Mouse (Mus musculus): ENCODE data around the gene Rnf141. TPM values are rescaled to one million over a fixed set of nuclear protein-coding genes. Genes with fewer than 3 reads are reported as not detected.
A peak's percentile ranks its signal among the peaks of the same experiment; 100 is the strongest.

Rnf141 gene
- total RNA-seq (2014; rRNA removed; ENCODE audit: low replicate concordance) (59.9 and 144 TPM in 2 replicates), polyA plus RNA-seq (2015; fragmentation: Nextera tagmentation; extraction: Ambion mirVana) (22.7 and 26.4 TPM in 2 replicates)

DNA sequence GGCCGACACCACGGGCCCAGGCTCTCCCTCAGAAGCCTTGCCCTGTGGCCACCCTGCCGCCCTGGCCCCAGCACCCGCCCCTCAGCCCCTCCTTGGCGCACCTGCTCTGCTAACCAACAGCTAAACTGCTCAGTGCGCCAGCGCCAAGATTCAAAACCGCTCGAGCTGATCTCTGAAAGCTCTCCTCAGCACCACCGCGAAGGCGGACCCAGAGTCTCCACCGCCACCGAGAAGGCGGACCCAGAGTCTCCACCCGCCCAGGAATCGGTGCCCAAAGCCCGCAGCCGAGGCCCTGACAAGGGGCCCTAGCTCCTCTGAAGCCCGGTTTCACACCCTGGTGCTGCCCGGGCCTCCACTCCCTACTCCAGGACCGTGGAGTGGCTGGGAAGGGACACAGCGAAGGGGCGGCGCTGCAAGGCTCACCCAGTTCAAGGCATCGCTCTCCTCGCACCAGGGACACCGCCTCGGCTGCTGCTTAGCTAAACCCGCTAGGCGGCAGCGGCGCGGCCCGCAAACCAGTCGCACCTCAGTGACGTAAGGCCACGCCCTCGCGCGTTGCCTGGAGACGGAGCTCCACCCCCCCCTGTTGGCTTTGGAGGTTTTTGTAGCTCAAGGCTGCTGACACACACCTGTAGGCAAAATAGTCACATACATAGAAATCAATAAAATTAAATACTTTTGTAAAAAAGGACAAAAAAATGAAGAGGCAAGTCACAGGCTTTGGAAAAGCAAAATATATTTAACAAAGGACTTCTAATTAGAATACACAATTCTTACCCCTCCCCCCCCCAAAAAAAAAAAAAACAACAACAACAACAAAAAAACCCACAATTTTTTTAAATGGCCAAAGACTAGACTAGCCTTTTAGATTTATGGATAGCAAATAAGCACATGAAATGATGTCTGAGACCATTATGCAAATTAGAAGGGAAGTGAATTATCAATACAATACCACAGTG is at the start of gene Rnf141:
TSS of gene Rnf141 (minus strand) at position 542 of the 959 bp plus-strand sequence.
- under 1% methylated on average over 42 of the region's 42 CpGs for WGBS
- TF ChIP-seq CTCF (IDR thresholded peaks at IDR 0.05; ENCODE audit: low read depth), result peak; percentile 53
- no peak for TF ChIP-seq EP300 (IDR thresholded peaks at IDR 0.05; ENCODE audit: low read depth)
- Histone ChIP-seq H3K4me2 (ENCODE audit: low read depth, low read length) (peak within 1 kb of the TSS; percentile 75), H3K27ac (ENCODE audit: low read depth) (peak within 1 kb of the TSS; percentile 89), H3K9ac (replicated peaks; ENCODE audit: low read depth, low read length) (peak within 1 kb of the TSS; percentile 80), H3K4me1 (ENCODE audit: control insufficient read depth, insufficient read depth) (peaks cover 6% of the 10 kb centered on the region), H3K36me3 (replicated peaks; ENCODE audit: control insufficient read depth, insufficient read depth, low read length) (no peaks in the 10 kb centered on the region; the same call in 1 of the 2 replicates), H3K27me3 (ENCODE audit: control insufficient read depth, insufficient read depth, low read length) (no peaks in the 10 kb centered on the region), H3K4me3 (ENCODE audit: low read depth, low read length) (peak within 1 kb of the TSS; percentile 76), H3K9me3 (replicated peaks; ENCODE audit: control insufficient read depth, low read length) (no peaks in the 10 kb centered on the region)
- peak; percentile 91 for DNase-seq (ENCODE audit: low spot score)
- peak; percentile 92 for ATAC-seq (ENCODE audit: insufficient read depth, low read depth)

DNA sequence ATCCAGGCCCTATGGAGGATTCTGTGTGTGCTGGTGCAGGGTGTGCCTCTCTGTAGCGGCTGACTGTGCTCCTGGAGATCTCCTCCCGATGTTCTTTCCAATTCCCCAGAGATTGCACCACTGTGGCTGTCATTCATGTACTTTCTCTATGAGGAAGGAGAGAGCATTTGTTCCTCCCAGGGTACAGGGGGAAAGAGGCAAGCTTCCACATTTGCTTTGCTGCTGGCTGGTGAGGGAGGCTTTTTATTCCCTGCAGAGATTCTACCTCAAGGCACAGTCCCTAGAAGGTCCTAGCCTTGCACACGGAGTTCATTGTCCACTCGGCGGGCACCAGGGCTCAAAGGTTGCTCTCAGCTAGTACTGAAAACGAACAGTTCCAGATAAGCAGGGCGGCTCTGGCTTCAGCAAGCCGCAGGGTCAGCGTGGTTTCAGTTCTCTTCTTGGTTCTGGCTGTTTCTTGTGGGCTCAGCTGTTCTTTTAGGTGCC is 47.3 kb upstream of the Rnf141 start:
- Histone ChIP-seq H3K27me3 (ENCODE audit: control insufficient read depth, insufficient read depth, low read length) (no peaks in the 10 kb centered on the region), H3K36me3 (replicated peaks; ENCODE audit: control insufficient read depth, insufficient read depth, low read length) (no peaks in the 10 kb centered on the region), H3K4me1 (ENCODE audit: control insufficient read depth, insufficient read depth) (no peaks in the 10 kb centered on the region), H3K9me3 (replicated peaks; ENCODE audit: control insufficient read depth, low read length) (no peaks in the 10 kb centered on the region), H3K4me3 (ENCODE audit: low read depth, low read length) (no peak overlapping the region), H3K9ac (replicated peaks; ENCODE audit: low read depth, low read length) (no peak overlapping the region), H3K4me2 (ENCODE audit: low read depth, low read length) (no peak overlapping the region; the same call in 1 of the 2 replicates), H3K27ac (ENCODE audit: low read depth) (no peak overlapping the region)
- WGBS, result 27% methylated on average over 9 of the region's 9 CpGs
- no peak for TF ChIP-seq CTCF (IDR thresholded peaks at IDR 0.05; ENCODE audit: low read depth)
- no peak for TF ChIP-seq EP300 (IDR thresholded peaks at IDR 0.05; ENCODE audit: low read depth)
- DNase-seq (ENCODE audit: low spot score) (no peak), ATAC-seq (ENCODE audit: insufficient read depth, low read depth) (no peak)

DNA sequence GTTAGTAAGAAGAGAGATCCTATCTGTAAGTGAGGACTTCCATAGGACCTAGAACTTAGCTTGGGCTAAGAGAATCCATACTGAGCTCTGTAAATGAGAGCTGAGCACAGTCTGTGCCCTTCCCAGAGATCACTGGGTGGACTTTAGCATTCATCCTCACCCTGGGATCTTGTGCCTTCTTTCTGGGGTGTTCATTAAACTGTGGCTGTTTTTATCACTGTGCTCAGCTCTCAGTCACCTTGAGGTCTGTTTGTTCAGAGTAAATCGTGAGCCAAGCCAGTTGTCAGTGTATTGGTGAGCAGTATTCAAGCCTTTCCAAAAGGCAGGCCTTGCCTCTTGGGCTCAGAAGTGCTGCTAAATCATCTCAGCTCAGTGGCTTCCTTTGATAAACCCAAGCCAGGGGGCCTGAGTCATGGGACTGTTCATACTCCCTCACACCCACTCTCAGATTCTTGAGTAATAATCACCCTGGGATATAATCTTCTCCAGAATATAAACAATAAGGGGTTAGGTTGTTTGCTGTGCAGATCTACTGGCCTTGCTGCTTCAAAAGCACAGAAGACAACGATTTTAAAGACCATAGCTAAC is 37.6 kb upstream of the Rnf141 start:
- Histone ChIP-seq H3K4me1 (ENCODE audit: control insufficient read depth, insufficient read depth) (0 out of 2 replicates have a peak, but pooled peaks cover 4% of the 10 kb centered on the region), H3K36me3 (replicated peaks; ENCODE audit: control insufficient read depth, insufficient read depth, low read length) (no peaks in the 10 kb centered on the region), H3K27me3 (ENCODE audit: control insufficient read depth, insufficient read depth, low read length) (no peaks in the 10 kb centered on the region), H3K4me2 (ENCODE audit: low read depth, low read length) (no peak overlapping the region), H3K4me3 (ENCODE audit: low read depth, low read length) (no peak overlapping the region), H3K9me3 (replicated peaks; ENCODE audit: control insufficient read depth, low read length) (no peaks in the 10 kb centered on the region), H3K27ac (ENCODE audit: low read depth) (no peak overlapping the region), H3K9ac (replicated peaks; ENCODE audit: low read depth, low read length) (no peak overlapping the region)
- TF ChIP-seq EP300 (IDR thresholded peaks at IDR 0.05; ENCODE audit: low read depth), result no peak
- TF ChIP-seq CTCF (IDR thresholded peaks at IDR 0.05; ENCODE audit: low read depth), result no peak
- DNase-seq (ENCODE audit: low spot score) (no peak), ATAC-seq (ENCODE audit: insufficient read depth, low read depth) (no peak)
- 63% methylated on average over 2 of the region's 2 CpGs for WGBS

DNA sequence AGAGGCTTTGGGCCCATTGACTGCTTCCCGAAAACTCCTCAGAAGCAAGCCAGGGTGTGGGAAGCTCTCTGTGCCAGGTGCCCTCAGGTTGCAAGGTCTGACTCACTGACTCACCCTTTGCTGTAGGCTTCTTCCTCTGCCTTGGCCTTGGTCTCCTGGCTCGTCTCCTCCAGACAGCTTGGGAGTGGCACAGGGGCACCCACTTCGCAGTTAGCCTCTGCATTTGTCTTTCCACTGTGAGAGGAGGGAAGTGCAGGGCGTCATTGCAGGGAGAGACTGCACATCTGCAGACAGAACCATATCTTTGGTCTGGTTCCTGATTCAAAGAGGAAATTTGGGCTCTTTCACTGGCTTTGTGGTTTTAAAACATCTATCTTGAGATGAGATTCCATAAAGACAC is 33.8 kb upstream of the Rnf141 start:
- no peak overlapping the region for H3K4me3 ChIP-seq (ENCODE audit: low read depth, low read length)
- no peaks in the 10 kb centered on the region for H3K36me3 ChIP-seq (replicated peaks; ENCODE audit: control insufficient read depth, insufficient read depth, low read length)
- DNase-seq (ENCODE audit: low spot score) (no peak), ATAC-seq (ENCODE audit: insufficient read depth, low read depth) (no peak)
- TF ChIP-seq EP300 (IDR thresholded peaks at IDR 0.05; ENCODE audit: low read depth), result no peak
- no peak overlapping the region for H3K4me2 ChIP-seq (ENCODE audit: low read depth, low read length)
- H3K9ac ChIP-seq (replicated peaks; ENCODE audit: low read depth, low read length), result no peak overlapping the region
- H3K27ac ChIP-seq (ENCODE audit: low read depth), result 0 out of 2 replicates have a peak overlapping the region, but pooled peaks have one; percentile 11
- H3K9me3 ChIP-seq (replicated peaks; ENCODE audit: control insufficient read depth, low read length), result no peaks in the 10 kb centered on the region
- 0 out of 2 replicates have a peak, but pooled peaks cover 4% of the 10 kb centered on the region for H3K4me1 ChIP-seq (ENCODE audit: control insufficient read depth, insufficient read depth)
- no peaks in the 10 kb centered on the region for H3K27me3 ChIP-seq (ENCODE audit: control insufficient read depth, insufficient read depth, low read length)
- WGBS, result 79% methylated on average over 4 of the region's 4 CpGs

DNA sequence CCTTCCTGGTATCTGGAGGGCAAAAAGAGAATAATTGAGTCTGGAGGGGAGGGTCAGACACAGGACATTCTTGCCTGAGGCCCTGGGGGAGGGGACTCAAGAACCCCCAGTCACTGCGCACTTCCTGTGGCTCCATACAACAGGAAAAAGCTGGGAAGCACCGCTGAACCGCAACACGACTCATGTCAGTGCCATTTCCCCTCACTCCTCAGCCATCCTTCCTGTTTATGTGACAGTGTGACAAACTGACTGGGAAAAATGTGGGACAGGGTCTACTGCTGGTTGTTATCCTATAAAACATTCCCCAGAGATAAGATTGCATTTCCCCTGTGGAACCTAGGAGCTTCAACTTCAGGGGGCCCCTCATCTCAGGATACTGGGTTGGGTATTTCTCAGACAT is 32.7 kb upstream of the Rnf141 start:
- H3K9ac ChIP-seq (replicated peaks; ENCODE audit: low read depth, low read length), result no peak overlapping the region
- H3K36me3 ChIP-seq (replicated peaks; ENCODE audit: control insufficient read depth, insufficient read depth, low read length), result no peaks in the 10 kb centered on the region
- H3K27me3 ChIP-seq (ENCODE audit: control insufficient read depth, insufficient read depth, low read length), result no peaks in the 10 kb centered on the region
- no peaks in the 10 kb centered on the region for H3K9me3 ChIP-seq (replicated peaks; ENCODE audit: control insufficient read depth, low read length)
- TF ChIP-seq EP300 (IDR thresholded peaks at IDR 0.05; ENCODE audit: low read depth) (no peak), CTCF (IDR thresholded peaks at IDR 0.05; ENCODE audit: low read depth) (no peak)
- H3K27ac ChIP-seq (ENCODE audit: low read depth), result no peak overlapping the region
- 0 out of 2 replicates have a peak, but pooled peaks cover 4% of the 10 kb centered on the region for H3K4me1 ChIP-seq (ENCODE audit: control insufficient read depth, insufficient read depth)
- no peak overlapping the region for H3K4me3 ChIP-seq (ENCODE audit: low read depth, low read length)
- DNase-seq (ENCODE audit: low spot score), result no peak
- no peak overlapping the region for H3K4me2 ChIP-seq (ENCODE audit: low read depth, low read length)
- 70% methylated on average over 4 of the region's 4 CpGs for WGBS
- no peak for ATAC-seq (ENCODE audit: insufficient read depth, low read depth)

All from heart, postnatal 0 days (tissue).